Mouse (Mus musculus) hematopoietic stem cell, adult 5-6 weeks (primary cell): ENCODE data around the gene Ddx43. TPM values are rescaled to one million over a fixed set of nuclear protein-coding genes. Genes with fewer than 3 reads are reported as not detected.

ENCODE experiments used
- ATAC-seq, 2 experiments: fragments of 125-278 bp in 1 of 2; replicated peaks in 1 of 2; 2 replicates each; pipeline ENCODE4 v1.8.0; 2016 to 2017; ENCODE audit warnings: inconsistent platforms in 2 of 2, mild to moderate bottlenecking in 2 of 2, moderate number of reproducible peaks in 2 of 2, low read depth in 1 of 2, moderate TSS enrichment in 1 of 2; ENCODE audit not compliant: low FRiP score in 2 of 2, poor library complexity in 2 of 2, severe bottlenecking in 2 of 2, insufficient read depth in 1 of 2, low TSS enrichment in 1 of 2
- total RNA-seq: library from RNA; stranded (forward); fragments of 172-1452, 232-1000 nt; gene quantifications from 2 replicates; pipeline ENCODE4 v1.2.3, GENCODE M21; 2017

Ddx43 gene
- total RNA-seq, 1 experiment from 2014 or later, result 1.4 TPM

DNA sequence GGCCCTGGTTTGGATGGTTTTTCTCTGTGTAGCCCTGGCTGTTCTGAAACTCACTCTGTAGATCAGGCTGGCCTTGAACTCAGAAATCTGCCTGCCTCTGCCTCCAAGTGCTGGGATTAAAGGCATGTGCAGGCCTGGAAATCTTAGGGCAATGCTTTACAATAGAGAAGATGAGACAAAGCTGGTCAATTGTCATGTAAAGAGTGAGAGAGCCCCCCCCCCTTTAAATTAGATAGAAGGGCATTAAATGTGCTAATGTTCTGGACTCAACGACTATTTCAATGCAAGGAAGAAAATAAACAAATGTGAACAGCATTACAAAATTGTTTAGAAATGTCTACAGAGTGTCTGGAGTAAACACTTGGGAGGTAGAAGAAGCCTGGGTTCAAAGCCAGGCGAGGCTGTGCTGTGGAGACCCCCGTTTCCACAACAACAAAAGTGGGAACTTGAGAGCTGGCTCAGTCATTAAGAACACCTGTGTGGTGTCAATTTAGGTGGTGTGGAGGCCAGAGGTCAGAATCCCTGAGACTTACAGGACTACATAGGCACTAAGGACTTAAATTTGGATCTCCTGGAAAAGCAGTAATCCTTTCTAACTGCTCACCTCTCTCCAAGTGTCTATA lies 26.8 kb upstream of the Ddx43 start:
- ATAC-seq, result no peak

GRCm38 (mm10) chr9:78369349-78369748 lies 26.2 kb upstream of the Ddx43 start:
- ATAC-seq, result no peak

DNA sequence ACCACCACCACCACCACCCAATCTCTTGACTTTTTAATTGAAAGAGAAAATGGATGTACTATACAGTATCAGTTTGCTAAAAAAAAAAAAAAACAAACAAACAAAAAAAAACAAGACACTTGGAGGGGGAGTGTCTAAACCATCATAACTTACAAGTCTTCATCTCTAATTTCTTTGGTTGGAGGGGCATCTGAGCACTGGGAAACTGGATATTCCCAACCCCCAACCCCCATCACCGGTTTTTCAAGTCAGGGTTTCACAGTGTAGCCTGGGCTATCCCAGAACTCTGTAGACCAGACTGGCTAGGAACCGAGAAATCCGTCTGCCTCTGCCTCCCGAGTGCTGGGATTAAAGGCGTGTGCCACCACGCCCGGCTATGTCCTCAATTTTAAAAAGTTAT lies 25.8 kb upstream of the Ddx43 start:
- ATAC-seq, result no peak

DNA sequence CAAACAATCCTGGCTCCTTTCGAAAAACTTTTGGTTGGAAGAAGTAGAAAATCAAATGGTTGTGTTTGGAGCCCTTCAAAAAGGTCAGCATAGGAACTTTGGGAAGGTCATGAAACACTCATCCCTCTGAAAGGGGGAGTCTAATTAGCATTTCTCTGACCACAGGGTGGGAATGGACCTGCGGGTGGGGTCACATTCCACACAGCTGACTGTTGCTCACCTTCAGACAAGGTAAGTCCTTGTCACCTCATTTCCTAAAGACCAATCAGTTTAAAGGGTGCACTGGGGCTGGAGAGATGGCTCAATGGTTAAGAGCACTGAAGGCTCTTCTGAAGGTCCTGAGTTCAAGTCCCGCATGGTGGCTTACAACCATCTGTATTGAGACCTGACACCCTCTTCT lies 24.1 kb upstream of the Ddx43 start:
- no peak for ATAC-seq

GRCm38 (mm10) chr9:78372827-78373504 lies 22.6 kb upstream of the Ddx43 start:
- no peak for ATAC-seq

GRCm38 (mm10) chr9:78374397-78374796 lies 21.2 kb upstream of the Ddx43 start:
- ATAC-seq, result no peak

DNA sequence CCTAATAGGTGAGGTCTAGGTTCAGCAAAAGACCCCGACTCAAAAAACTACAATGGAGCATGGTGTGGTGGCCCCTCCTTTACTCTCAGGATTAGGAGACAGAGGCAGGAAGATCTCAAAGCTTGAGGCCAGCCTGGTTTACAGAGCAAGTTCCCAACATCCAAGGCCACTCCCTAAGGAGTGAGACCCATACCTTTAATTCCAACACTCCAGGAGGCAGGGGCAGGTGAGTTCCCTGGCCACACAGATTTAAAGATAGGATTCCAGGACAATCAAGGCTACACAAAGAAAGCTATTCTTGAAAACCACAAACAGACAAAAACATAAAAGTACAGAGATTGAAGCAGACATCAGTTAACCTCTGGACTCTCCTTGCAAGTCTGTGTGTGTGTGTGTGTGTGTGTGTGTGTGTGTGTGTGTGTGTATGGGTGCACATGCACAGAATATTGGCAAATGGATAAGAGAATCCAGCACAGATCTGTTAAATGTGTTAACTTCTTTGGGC lies 20.6 kb upstream of the Ddx43 start:
- no peak for ATAC-seq

- ATAC-seq, result no peak
Measured at GRCm38 (mm10) chr9:78375486-78375885, 20.1 kb upstream of the Ddx43 start.

- ATAC-seq, result no peak
Measured at GRCm38 (mm10) chr9:78377546-78377945, 18.0 kb upstream of the Ddx43 start.

DNA sequence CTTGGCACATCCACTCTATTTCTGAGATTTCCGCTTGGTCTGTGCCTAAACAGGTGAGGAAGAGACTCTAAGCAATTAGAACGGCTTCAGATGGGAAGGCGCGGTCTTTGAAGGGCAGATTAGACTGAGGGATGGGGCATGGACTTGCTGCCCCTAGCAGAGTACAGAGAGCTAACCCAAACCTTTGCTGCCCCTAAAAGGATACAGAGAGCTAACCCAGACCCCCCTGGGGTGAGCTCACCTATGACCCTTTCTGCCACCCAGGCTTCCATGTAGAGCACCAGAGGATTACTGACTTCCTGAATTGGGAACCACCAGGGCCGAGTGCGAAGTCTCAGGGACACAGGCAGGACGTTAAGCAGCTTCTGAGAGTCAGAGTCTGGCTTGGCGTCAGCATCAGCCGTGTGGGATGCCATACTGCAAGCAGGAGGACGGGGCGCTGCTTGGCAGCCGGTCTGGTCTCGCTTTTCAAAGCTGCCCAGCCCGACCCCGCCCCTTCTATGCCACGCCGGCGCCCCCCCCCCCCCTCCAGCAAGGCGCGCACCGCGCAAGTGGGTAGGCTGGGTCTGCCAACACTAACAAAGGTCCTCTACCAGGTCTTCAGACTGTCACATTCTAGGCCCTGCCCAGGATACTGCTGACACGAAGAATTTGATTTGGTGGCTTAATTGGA lies 17.3 kb upstream of the Ddx43 start, which contains the start of gene Ooep:
Ooep (minus strand) TSS at position 613 of the 673 bp plus-strand sequence.
- ATAC-seq, result peak; percentile 75 to 76

DNA sequence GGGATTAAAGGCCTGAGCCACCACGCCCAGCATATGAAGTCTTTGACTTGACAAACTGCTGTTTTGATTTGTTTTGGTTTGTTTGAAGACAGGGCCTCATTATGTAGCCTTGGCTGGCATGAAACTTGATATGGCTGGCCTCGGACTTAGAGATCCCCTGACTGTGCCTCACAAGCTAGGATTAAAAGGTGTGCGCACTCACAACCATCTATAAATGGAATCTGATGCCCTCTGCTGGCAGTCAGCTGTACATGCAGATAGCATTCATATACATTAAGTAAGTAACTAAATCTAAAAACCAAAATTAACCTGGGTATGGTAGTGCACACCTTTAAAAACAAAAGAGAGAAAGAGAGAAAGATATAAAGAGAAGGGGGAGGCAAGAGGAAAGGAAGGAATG lies 9.7 kb upstream of the Ddx43 start:
- ATAC-seq, result peak; percentile 22 to 51; a peak in 1 of 4 replicates

GRCm38 (mm10) chr9:78386947-78387346 lies 8.6 kb upstream of the Ddx43 start:
- ATAC-seq, result no peak

DNA sequence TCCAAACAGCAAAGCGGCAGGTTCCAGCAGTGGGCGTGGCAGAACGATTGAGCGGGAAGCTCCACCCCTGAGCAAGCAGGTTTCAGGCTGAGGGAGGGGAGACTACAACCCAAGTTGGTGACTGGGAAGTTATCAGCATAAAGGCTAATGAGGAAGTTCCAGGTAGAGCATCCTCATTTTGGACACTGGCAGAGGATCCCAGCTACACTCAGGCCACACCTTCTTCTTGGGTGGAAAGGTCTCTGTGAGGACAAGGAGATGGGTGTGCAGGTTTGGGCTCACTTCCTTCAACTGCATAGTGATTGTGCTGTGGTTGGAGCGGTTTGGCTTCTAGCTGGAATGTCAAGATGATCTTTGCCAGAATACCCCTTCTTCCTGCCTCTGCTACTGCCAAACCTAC lies 5.6 kb upstream of the Ddx43 start:
- ATAC-seq, result peak; percentile 42 to 63

- no peak for ATAC-seq
Measured at GRCm38 (mm10) chr9:78393741-78394140, 1.8 kb upstream of the Ddx43 start.

GRCm38 (mm10) chr9:78394602-78395001 lies 975 bp upstream of the Ddx43 start:
- no peak for ATAC-seq

GRCm38 (mm10) chr9:78395244-78395629 lies 340 bp upstream of the Ddx43 start:
- ATAC-seq, result 0 out of 4 replicates have a peak, but pooled peaks of 1 of the 2 experiments have one; percentile 9

GRCm38 (mm10) chr9:78396517-78396916 lies 940 bp downstream of the Ddx43 start:
- no peak for ATAC-seq

- no peak for ATAC-seq
Measured at GRCm38 (mm10) chr9:78400570-78400969, 5.0 kb downstream of the Ddx43 start.
